Mouse (Mus musculus) cerebellum, postnatal 4 days (tissue): Measurements from ENCODE around the gene Txn2.
"Not testable (repeated sequence)": the region's sequence is repeated elsewhere in the genome, so short reads cannot be mapped to it uniquely, and the experiment has no call there.

Experiments used
- DNase-seq, 2 experiments: peaks; one replicate each; pipeline ENCODE4 v3.0.0; 2022; ENCODE audit warnings: low spot score in 2 of 2, mixed read lengths in 1 of 2

The Txn2 gene

DNA sequence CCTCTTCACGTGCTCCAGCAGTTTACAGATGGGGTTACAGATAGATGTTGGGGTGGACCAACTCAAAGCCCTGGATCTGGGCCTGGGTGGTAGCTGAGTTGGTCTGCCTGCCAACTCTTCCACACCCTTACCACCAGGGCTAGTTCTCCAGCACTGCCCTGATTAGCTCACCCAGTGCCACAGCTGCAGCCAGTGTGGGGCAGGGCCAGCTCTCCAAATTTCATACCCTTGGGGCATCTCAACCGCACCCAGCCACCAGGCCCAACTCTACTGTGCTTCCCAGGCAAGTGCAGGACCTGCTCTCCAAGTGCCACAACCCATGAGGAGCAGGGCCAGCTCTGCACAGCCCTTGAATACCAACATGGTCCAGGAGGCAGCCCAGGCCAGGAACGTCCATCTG, 49.0 kb downstream of the Txn2 start:
- no peak for DNase-seq

DNA sequence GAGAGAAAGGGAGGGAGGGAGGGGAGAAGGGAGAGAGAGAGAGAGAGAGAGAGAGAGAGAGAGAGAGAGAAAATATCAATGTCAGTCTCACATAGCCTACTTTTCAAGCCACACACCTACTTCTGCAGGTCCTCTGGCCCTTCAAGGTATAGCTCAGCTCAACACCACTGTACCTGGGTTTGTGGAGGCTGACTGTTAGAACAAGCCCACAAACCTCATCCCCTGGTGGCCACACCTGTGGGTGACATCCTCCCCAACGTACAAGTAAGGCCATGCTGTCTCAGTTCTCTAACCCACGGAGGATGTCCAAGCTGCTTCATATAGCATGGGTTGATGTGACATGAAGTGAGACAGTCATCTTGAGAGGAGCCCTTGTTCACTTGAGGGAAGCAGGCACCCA, 51.6 kb downstream of the Txn2 start:
- DNase-seq, result no peak

DNA sequence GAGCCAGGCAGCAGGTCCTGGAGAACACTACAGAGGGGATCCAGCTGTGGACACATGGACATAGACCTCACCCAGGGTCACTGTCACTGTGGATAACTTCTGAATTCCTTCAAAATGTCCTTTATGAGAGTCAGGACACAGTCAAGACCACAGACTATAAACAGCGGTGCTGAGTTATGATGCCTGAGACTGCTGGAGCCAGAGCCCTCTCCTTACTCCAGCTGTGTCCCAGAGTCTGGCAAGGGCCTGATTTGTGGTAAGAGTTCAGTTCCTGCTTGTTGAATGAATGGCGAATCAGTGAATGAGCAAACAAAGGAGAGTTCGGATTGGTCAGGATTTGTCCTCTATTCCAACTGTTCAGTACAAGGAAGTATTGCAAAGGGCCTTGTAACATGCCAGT, 52.1 kb downstream of the Txn2 start:
- DNase-seq, result no peak

DNA sequence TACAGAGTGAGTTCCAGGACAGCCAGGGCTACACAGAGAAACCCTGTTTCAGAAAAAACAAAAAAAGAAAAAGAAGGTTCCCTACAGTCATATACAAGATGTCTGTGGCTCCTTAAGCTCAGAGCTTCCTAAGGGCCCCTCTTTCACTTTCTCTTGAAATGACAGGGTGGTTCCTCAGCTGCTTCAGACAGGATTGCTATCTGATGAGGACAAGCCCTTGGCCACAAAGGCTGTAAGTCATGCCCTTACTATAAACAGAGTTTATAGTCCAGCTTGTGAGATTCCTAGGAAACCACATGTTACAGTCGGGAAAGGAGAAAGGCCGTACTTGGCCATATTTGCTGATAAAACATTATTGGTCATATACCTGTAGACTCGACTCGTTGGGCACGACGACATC, 52.9 kb downstream of the Txn2 start:
- DNase-seq, result no peak

DNA sequence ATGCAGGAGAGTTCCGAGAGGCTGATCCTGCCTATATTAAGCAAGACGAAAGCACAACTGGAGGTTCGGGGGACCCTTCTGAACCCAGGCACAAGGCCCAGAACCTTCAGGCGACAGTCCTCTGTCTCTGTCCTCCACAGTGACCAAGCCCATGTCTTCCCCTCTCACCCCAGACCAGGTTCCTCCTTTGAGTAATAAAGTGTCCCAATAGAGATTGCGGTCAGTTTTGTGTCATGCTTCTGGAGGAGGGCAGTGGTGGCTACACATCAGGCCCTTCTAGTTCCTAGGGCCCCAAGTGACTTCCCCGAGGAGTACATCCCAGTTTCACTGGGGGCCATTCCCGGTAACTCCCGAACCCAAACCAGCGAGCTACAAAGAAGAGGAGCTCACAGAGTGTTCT, 54.0 kb downstream of the Txn2 start:
- DNase-seq, result no peak

DNA sequence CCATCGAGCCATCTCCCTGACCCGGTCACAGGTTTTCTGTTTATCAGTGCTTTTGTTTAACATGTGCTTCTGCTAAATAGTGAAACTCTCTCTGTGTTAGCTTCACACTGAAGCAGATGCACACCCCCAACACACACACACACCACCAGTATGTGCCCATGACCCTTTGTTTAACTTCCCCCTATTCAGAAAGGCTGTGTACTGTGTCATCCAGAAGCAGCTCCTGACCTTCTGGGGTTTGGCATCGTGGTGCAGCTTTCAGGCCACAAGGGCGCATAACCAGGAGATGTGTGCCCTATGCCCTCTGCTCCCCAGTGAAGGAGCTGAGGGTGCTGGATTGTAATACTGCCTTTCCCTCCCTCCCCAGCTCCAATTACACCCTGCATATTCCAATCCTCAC, 54.5 kb downstream of the Txn2 start:
- no peak for DNase-seq

DNA sequence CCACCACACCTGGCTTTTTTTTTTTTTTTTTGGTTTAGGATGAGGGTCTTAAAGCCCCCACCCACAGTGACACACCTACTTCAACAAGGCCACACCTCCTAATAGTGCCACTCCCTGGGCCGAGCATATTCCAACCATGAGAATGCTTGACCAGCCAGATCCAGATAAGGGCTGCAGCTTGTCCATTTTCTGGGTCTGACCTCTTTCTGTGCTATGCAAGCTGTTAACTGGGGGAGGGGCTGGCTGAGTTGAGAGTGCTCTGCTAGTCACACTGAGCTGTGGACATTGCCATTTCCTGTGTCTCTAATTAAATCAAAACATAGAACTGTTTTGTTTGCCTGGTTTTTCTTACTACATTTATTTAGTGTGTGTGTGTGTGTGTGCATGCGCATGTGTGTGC, 55.2 kb downstream of the Txn2 start:
- DNase-seq, result no peak

DNA sequence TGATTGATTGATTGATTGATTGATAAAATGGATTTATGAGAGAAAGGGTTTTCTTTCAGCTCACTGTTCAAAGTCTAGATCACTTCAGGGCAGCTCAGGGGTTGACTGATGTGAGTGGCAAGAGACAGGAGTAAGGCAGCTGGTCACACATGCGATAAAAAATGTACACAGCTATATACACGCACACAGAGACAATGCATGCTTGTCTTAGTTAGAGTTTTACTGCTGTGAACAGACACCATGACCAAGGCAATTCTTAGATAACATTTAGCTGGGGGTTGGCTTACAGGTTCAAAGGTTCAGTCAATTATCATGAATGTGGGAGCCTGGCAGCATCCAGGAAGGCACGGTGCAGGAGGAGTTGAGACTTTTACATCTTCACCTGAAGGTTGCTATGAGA, 55.8 kb downstream of the Txn2 start:
- DNase-seq, result no peak

DNA sequence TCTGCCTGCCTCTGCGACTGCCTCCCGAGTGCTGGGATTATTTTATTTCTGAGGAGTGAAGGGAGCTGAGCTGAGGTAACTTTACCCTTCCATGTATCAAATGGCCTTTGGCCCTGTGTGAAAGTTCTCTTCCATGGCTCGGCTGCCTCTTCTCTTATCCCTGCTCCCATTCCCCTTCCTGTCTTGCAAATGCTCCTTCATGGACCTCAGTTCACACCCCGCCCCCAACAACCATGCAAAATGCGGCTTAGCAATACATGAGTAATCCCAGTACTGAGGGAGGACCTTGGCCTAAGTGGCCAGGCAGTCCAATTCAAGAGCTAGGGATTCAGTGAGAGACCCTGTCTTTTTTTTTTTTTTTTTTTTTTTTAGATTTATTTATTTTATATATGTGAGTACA, 60.5 kb downstream of the Txn2 start:
- DNase-seq, result no peak

DNA sequence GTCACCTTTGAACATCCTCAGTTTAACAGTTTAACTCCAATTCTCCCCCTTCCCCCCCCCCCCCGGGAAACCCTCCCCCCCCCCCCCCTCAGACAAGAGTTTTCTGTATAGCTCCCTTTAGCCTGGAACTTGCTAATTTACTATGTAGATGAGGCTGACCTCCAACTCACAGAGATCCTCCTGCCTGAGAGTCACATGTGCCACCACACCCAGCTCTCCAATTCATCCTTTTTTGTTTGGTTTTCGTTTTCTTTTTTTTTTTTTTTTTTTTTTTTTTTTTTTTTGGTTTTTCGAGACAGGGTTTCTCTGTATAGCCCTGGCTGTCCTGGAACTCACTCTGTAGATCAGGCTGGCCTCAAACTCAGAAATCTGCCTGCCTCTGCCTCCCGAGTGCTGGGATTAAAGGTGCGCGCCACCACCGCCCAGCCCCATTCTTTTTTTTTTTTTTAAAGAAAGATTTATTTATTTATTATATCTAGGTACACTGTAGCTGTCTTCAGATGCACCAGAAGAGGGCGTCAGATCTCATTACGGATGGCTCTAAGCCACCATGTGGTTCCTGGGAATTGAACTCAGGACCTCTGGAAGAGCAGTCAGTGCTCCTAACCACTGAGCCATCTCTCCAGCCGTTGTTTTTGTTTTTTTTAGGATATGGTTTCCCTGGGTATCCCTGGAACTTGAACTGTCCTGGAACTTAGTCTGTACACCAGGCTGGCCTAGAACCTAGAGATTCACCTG, 61.4 kb downstream of the Txn2 start:
- not testable (repeated sequence) for DNase-seq

DNA sequence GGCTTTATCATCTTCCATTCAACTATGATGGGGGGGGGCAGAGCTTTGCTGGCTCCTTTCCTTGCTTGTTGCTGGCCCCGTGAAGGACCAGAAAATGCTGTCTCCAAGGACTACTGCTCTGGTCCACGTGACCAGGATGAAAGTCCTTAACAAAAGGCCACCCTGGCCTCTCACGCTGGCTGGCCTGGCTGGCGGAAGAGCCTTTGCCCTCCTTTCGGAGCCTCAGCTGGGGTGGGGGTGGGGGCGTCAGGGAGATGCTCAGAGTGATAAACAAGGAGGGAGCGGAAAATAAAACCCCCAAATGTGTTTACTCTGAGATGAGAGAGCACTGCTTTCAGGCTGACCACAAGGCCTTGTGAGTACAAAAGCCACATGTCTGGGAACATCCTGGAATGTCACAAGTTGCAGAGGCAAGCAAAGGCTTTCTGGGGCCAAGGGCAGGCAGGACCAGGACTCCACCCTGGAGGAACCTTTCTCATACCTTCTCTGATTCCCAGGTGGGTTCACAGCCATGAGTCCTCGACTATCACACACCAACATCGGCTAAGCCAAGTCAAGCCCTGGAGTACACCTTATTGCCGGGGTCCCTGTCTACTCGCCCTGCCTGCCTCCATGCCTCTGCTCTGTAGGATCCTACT, 62.1 kb downstream of the Txn2 start:
- no peak for DNase-seq
